Mouse (Mus musculus): Measurements from ENCODE around the gene Mal. TPM values are rescaled to one million over a fixed set of nuclear protein-coding genes. Genes with fewer than 3 reads are reported as not detected.

Mal gene
- total RNA-seq, 2 experiments from 2014 or later = not detected

Other genes starting within 250 kb of the Mal start
- gene Gpat2, start 231.5 kb downstream of the Mal start, total RNA-seq (2015; ENCODE audit: low replicate concordance) = not detected in 2 replicates
- gene Gpat2, start 231.5 kb downstream of the Mal start, total RNA-seq (2017; ENCODE audit: low replicate concordance) = not detected in 2 replicates
- gene Fahd2a, start 212.1 kb downstream of the Mal start, total RNA-seq (2015; ENCODE audit: low replicate concordance) = 10.5 and 18.0 TPM in 2 replicates
- gene Fahd2a, start 212.1 kb downstream of the Mal start, total RNA-seq (2017; ENCODE audit: low replicate concordance) = 2.4 TPM in 1 of 2 replicates, not detected in the other
- 1.4 and 4.2 TPM in 2 replicates for gene Kcnip3, start 134.6 kb downstream of the Mal start, total RNA-seq (2015; ENCODE audit: low replicate concordance)
- gene Kcnip3, start 134.6 kb downstream of the Mal start, total RNA-seq (2017; ENCODE audit: low replicate concordance) = 0.51 and 1.6 TPM in 2 replicates
- not detected in 2 replicates for gene Prom2, start 115.2 kb downstream of the Mal start, total RNA-seq (2015; ENCODE audit: low replicate concordance)
- gene Prom2, start 115.2 kb downstream of the Mal start, total RNA-seq (2017; ENCODE audit: low replicate concordance) = not detected in 2 replicates
- gene Zfp661, start 69.6 kb downstream of the Mal start, total RNA-seq (2015; ENCODE audit: low replicate concordance) = 0.42 TPM in 1 of 2 replicates, not detected in the other
- gene Zfp661, start 69.6 kb downstream of the Mal start, total RNA-seq (2017; ENCODE audit: low replicate concordance) = 0.26 and 0.83 TPM in 2 replicates
- 2.9 and 20.5 TPM in 2 replicates for gene Mrps5, start 69.5 kb downstream of the Mal start, total RNA-seq (2015; ENCODE audit: low replicate concordance)
- 6.7 and 17.8 TPM in 2 replicates for gene Mrps5, start 69.5 kb downstream of the Mal start, total RNA-seq (2017; ENCODE audit: low replicate concordance)
- not detected in 2 replicates for gene Mall, start 73.2 kb upstream of the Mal start, total RNA-seq (2015; ENCODE audit: low replicate concordance)
- gene Mall, start 73.2 kb upstream of the Mal start, total RNA-seq (2017; ENCODE audit: low replicate concordance) = not detected in 2 replicates
- gene Nphp1, start 132.2 kb upstream of the Mal start, total RNA-seq (2015; ENCODE audit: low replicate concordance) = 8.4 and 12.3 TPM in 2 replicates
- gene Nphp1, start 132.2 kb upstream of the Mal start, total RNA-seq (2017; ENCODE audit: low replicate concordance) = 2.0 and 4.5 TPM in 2 replicates
- 1.4 TPM in 1 of 2 replicates, not detected in the other for gene Mtln, start 135.8 kb upstream of the Mal start, total RNA-seq (2015; ENCODE audit: low replicate concordance)
- gene Mtln, start 135.8 kb upstream of the Mal start, total RNA-seq (2017; ENCODE audit: low replicate concordance) = 5.8 and 7.5 TPM in 2 replicates
- gene Bub1, start 175.2 kb upstream of the Mal start, total RNA-seq (2015; ENCODE audit: low replicate concordance) = 161 and 187 TPM in 2 replicates
- gene Bub1, start 175.2 kb upstream of the Mal start, total RNA-seq (2017; ENCODE audit: low replicate concordance) = 126 and 183 TPM in 2 replicates
- 0.84 TPM in 1 of 2 replicates, not detected in the other for gene Acoxl, start 182.2 kb upstream of the Mal start, total RNA-seq (2015; ENCODE audit: low replicate concordance)
- gene Acoxl, start 182.2 kb upstream of the Mal start, total RNA-seq (2017; ENCODE audit: low replicate concordance) = not detected in 2 replicates